Mouse (Mus musculus): ENCODE measurements around the gene Ilf3.

DNA sequence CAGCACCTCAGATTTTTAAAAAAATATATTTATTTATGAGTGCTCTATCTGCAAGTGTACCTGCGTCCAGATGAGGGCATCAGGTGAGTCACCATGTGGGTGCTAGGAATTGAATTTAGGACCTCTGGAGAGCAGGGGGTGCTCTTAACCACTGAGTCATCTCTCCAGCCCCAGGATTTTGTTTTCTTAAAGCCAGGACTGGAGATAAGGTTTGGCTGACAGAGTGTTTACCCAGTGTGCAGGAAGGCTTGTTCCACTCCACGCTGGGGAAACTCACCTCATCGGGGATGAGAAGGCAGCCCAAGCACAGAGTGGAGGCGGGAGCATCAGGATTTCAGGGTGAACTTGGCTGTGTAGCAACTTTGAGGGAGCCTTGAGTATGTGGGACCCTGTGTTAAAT, 27.3 kb upstream of the Ilf3 start:
- TF ChIP-seq POLR2A (IDR thresholded peaks at IDR 0.05; ENCODE audit: insufficient read depth, low read length) (no peak), EP300 (IDR thresholded peaks at IDR 0.05; ENCODE audit: insufficient read depth, low read depth, low read length) (no peak), CTCF (IDR thresholded peaks at IDR 0.05; ENCODE audit: low read depth, low read length) (no peak)

Measured in ES-Bruce4 (cell line).